Mouse (Mus musculus) layer of hippocampus, adult 9-11 months (tissue): Measurements from ENCODE around the gene Plekhg4.

Source experiments
- DNase-seq: peaks from one replicate; pipeline ENCODE4 v3.0.0; 2022

Gene Plekhg4

DNA sequence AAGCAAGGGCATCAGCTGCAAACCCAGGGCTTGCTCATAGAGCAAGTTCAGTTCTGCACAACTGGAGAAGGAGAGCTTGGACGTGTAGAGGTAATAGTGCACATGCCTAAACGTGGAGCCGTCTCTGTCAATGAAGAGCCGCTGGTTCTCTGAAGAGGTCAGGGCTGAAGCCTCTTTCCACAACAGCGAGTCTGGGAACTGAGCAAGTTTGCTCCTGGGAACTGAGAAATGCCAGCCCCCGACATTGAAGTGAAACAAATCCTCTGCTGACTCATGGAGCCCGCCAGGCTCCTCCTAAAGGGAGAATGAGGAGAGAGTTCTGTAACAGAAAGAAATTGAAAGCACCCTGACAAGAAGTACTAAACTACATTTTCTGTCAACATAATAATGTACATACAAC, 35.3 kb downstream of the Plekhg4 start:
- DNase-seq = no peak

DNA sequence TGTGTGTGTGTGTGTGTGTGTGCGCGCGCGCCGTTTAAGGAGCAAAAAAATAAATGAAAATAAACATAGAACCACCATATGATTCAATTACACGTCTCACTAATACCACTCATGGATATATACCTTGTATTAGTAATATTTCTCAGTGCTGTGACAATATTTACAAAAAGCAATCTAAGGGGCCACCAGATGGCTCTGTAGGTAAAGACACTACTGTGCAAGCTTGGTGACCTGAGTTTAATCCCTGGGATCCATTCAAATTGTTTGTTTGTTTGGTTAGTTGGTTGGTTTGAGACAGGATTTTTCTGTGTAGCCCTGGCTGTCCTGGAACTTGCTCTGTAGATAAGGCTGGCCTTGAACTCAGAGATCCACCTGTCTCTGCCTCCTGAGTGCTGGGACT, 36.9 kb downstream of the Plekhg4 start:
- no peak for DNase-seq

DNA sequence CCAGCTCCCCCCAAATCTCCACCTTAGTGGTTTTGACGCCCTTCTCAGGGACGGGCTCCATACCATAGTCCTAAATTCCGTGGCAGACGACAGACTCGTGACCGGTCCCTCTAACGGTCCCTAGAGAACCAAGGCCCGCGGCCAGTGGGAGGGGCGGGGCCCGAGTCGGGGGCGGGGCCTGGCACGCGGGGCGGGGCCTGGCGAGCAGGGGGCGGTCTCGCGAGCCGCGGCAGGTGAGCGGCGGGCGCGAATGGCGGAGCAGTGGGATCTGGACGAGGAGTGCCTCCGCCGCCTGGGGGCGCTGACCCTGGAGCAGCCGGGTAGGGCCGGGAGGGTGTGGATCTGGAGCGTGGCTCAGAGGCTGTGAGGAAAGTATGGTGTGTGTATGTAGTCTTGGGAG, 40.3 kb downstream of the Plekhg4 start, which contains the start of the genes Kctd19 and Lrrc36:
Gene Kctd19, minus strand, starts transcription at position 112 of the 400 bp plus-strand sequence.
Gene Lrrc36, plus strand, starts transcription at position 181 of the 400 bp plus-strand sequence.
- no peak for DNase-seq

DNA sequence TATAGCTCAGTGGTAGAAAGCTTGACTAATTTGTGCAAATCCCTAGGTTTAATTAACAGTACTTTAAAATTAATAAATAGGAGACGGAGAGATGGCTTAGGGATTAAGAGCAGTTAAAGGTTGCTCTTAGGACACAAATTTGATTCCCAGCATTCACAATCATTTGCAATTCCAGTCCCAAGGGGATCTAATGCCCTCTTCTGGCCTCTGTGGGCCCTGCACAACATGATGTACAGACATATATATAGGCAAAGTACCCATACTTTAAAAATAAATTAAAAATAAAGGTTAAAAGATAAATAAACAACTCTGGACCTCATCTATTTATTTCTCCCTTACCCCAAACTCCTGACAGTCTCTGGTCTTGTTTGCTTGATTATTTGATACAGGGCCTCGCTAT, 45.9 kb downstream of the Plekhg4 start:
- no peak for DNase-seq

DNA sequence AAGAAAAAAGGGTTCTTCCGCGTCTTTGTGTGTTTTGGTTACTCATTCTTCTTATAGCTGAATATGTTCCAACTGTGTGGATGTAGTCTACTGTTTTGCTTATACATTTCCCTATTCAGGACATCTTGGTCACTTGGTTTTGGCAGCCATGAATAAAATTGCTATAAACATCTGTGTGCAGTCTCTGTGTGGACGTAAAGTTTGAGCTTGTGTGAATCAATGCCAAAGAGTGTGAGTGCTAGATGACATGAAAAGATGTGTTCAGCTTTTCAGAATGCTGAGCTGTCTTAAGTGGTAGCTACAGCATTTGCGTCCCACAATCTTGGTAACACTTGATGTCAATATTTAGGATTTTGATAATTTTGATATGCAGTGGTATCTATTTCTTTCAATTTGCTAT, 46.7 kb downstream of the Plekhg4 start:
- DNase-seq = no peak

DNA sequence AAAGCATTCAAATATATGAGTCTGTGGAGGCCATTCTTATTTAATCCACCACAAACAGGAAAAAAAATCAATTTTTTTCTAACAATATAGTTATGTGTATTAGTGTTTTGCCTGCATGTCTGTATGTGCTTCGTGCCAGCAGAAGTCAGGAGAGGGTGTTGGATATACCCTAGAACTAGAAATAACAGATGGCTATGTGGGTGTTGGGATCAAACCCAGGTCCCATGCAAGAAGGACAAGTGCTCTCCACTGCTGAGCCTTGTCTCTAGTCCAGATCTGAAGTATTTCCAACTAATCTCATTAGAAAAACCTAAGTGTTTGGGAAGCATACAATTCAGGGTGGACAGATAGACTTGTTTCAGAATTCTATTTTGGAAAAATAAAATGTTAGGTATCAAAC, 48.9 kb downstream of the Plekhg4 start:
- DNase-seq = no peak

DNA sequence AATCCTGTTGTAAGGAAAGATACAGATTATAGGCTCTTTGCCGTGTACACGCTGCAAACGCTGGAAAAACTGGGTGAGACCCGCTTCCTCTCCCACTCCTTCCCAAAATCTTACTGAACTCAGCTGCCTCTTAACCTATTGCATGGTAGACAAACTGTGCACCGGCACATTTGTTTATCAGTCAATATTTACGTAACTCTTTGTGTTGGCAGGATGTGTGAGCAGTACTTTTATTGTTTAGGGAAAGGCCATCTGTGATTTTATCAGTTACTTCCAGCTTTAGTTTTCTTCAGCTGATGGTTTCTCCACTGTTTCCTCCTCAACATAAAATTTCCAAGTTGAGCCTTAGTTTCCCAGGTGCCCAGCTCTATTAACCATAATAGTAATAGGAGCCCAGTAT, 53.8 kb downstream of the Plekhg4 start:
- DNase-seq = no peak

DNA sequence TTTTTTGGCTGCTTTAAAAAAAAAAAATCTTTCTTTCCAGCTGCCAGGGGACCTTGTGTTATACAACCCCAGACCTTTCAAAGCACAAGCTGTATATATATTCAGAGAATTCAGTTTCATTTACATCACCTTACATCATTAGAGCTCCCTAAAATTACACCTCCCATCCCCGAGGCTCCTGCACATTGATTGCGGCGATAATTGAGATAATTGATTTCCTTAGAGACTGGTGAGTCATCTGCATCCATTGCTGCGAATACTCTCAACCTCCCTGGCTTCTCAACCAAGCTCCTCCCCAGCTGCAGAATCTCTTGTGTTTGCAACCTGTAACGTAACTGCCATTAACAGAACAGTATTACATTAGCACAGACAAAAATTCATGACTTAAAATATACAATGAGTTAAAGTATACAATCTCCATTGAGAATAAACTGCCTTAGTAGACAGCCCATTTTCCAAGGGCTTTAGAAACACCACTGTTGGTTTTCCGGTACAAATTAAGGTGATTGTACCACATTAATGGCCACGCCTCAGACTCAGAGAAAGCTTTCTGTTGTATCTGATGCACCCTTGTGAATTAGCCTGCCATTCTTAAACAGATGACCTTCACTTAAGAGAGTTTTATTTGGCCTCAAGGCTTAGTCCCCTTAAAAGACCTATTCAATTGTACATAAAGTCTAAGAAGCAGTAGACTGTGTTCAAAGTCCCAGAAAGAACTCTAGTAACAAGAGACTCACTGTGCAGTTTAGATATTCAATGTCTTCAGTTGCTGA, 58.9 kb downstream of the Plekhg4 start:
- no peak for DNase-seq
